Mouse (Mus musculus): Measurements from ENCODE around the gene Npas2. TPM values are rescaled to one million over a fixed set of nuclear protein-coding genes. Genes with fewer than 3 reads are reported as not detected.

Npas2 gene
- polyA plus RNA-seq, 1 experiment: 0.75 TPM

- Histone ChIP-seq H3K4me1 (ENCODE audit: control insufficient read depth, insufficient read depth, low read length) (no peaks in the 10 kb centered on the region), H3K27me3 (ENCODE audit: control insufficient read depth, insufficient read depth, low read length, poor library complexity, severe bottlenecking) (no peaks in the 10 kb centered on the region), H3K4me3 (ENCODE audit: low read depth, low read length) (no peak overlapping the region), H3K9ac (ENCODE audit: low read depth, poor library complexity, severe bottlenecking) (no peak overlapping the region), H3K36me3 (ENCODE audit: control insufficient read depth, insufficient read depth, low read length, poor library complexity, severe bottlenecking) (no peaks in the 10 kb centered on the region), H3K27ac (ENCODE audit: insufficient read depth, low read length) (no peak overlapping the region), H3K9me3 (replicated peaks; ENCODE audit: control insufficient read depth, insufficient read depth, low read length, poor library complexity, severe bottlenecking) (no peaks in the 10 kb centered on the region)
- TF ChIP-seq EP300 (IDR thresholded peaks at IDR 0.05; ENCODE audit: insufficient read depth, low read depth, low read length) (no peak), CTCF (IDR thresholded peaks at IDR 0.05; ENCODE audit: low read depth, low read length) (no peak), POLR2A (IDR thresholded peaks at IDR 0.05; ENCODE audit: insufficient read depth, low read length) (no peak)
Observed at GRCm38 (mm10) chr1:39260183-39260978, 66.8 kb downstream of the Npas2 start.

DNA sequence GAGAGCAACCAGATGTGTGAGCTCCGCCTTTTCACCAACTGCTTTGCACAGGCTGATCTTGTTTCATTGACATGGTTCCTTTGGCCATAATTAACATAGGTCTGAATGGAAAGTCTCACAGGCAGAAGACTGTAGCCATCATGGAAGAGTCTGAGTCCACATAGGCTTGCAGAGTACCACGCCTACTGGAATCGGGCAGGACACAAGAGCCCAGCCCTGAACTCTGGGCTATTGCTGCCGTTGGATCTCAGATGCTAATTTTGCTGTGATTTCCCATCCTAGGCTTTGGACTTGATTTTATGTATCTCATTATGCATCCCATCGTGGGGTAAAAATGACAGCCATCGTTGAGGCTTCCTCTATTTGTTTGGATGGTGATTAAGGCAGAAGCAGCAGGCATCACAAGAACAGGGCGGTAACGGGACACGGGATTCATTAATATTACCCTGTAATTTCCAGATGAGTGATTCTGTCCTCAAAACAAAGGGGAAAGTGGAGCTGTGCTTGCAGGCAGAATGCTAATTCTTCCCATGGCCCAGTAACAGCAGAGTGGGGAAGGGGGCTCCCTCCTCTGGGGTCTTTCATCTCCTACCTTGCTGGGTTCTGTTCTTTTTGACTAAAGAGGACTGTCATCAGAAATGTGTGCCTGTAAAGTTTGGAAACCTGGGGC, 73.4 kb downstream of the Npas2 start:
- Histone ChIP-seq H3K27ac (ENCODE audit: insufficient read depth, low read length) (no peak overlapping the region), H3K27me3 (ENCODE audit: control insufficient read depth, insufficient read depth, low read length, poor library complexity, severe bottlenecking) (no peaks in the 10 kb centered on the region; the same call in 1 of the 2 replicates), H3K9ac (ENCODE audit: low read depth, poor library complexity, severe bottlenecking) (no peak overlapping the region), H3K4me1 (ENCODE audit: control insufficient read depth, insufficient read depth, low read length) (no peaks in the 10 kb centered on the region), H3K9me3 (replicated peaks; ENCODE audit: control insufficient read depth, insufficient read depth, low read length, poor library complexity, severe bottlenecking) (no peaks in the 10 kb centered on the region; the same call in 1 of the 2 replicates), H3K4me3 (ENCODE audit: low read depth, low read length) (no peak overlapping the region), H3K36me3 (ENCODE audit: control insufficient read depth, insufficient read depth, low read length, poor library complexity, severe bottlenecking) (no peaks in the 10 kb centered on the region)
- TF ChIP-seq EP300 (IDR thresholded peaks at IDR 0.05; ENCODE audit: insufficient read depth, low read depth, low read length) (no peak), CTCF (IDR thresholded peaks at IDR 0.05; ENCODE audit: low read depth, low read length) (no peak), POLR2A (IDR thresholded peaks at IDR 0.05; ENCODE audit: insufficient read depth, low read length) (no peak)

DNA sequence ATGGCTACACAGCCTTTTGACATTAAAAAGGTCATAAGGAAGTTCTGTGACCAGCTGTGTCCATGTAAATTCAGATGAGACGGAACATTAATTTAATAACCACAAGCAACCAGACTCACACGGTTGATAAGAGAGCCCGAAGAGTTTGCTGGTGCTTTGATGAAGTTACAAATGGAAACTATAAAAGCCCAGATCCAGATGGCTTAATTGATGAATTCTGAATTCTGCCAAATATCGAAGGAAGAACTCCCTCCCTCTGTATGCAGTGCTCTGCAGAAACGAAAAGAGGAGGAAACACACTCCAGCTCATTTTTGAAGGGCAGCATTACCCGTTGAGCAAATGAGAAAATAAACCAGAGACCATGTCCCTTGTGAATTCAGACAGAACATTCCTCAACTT, 79.4 kb downstream of the Npas2 start:
- no peak for TF ChIP-seq EP300 (IDR thresholded peaks at IDR 0.05; ENCODE audit: insufficient read depth, low read depth, low read length)
- no peak for TF ChIP-seq CTCF (IDR thresholded peaks at IDR 0.05; ENCODE audit: low read depth, low read length)
- TF ChIP-seq POLR2A (IDR thresholded peaks at IDR 0.05; ENCODE audit: insufficient read depth, low read length): no peak

DNA sequence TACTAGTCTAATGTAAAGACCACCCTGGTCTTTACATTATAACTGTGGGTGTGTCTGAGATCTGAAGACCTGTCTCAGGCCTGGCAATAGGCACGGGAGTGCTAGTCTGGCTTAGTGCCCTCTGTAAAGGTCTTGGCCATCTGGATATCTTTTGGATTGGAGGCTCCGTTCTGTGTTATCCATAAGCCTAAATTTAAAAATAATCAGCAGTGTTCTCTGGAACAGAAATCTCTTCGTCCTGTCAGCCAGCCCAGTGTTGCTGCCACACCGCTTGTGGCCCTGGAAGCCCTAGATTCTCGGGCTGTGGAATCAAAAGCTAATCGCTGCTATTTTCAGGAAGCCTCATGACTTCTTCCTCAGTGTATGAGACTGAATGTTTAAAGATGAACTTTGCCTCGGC, 86.9 kb downstream of the Npas2 start:
- H3K9ac ChIP-seq (ENCODE audit: low read depth, poor library complexity, severe bottlenecking): no peak overlapping the region
- H3K27ac ChIP-seq (ENCODE audit: insufficient read depth, low read length): no peak overlapping the region
- TF ChIP-seq EP300 (IDR thresholded peaks at IDR 0.05; ENCODE audit: insufficient read depth, low read depth, low read length): no peak
- no peak for TF ChIP-seq POLR2A (IDR thresholded peaks at IDR 0.05; ENCODE audit: insufficient read depth, low read length)
- no peak overlapping the region for H3K4me3 ChIP-seq (ENCODE audit: low read depth, low read length)
- no peaks in the 10 kb centered on the region; the same call in 1 of the 2 replicates for H3K27me3 ChIP-seq (ENCODE audit: control insufficient read depth, insufficient read depth, low read length, poor library complexity, severe bottlenecking)
- no peaks in the 10 kb centered on the region for H3K9me3 ChIP-seq (replicated peaks; ENCODE audit: control insufficient read depth, insufficient read depth, low read length, poor library complexity, severe bottlenecking)
- H3K4me1 ChIP-seq (ENCODE audit: control insufficient read depth, insufficient read depth, low read length): no peaks in the 10 kb centered on the region
- H3K36me3 ChIP-seq (ENCODE audit: control insufficient read depth, insufficient read depth, low read length, poor library complexity, severe bottlenecking): no peaks in the 10 kb centered on the region

More for the DNA sequence above, 79.4 kb downstream of the Npas2 start:
- Histone ChIP-seq H3K4me3 (ENCODE audit: low read depth, low read length) (no peak overlapping the region), H3K4me1 (ENCODE audit: control insufficient read depth, insufficient read depth, low read length) (no peaks in the 10 kb centered on the region), H3K27me3 (ENCODE audit: control insufficient read depth, insufficient read depth, low read length, poor library complexity, severe bottlenecking) (no peaks in the 10 kb centered on the region), H3K27ac (ENCODE audit: insufficient read depth, low read length) (no peak overlapping the region), H3K36me3 (ENCODE audit: control insufficient read depth, insufficient read depth, low read length, poor library complexity, severe bottlenecking) (no peaks in the 10 kb centered on the region), H3K9ac (ENCODE audit: low read depth, poor library complexity, severe bottlenecking) (no peak overlapping the region), H3K9me3 (replicated peaks; ENCODE audit: control insufficient read depth, insufficient read depth, low read length, poor library complexity, severe bottlenecking) (no peaks in the 10 kb centered on the region)

DNA sequence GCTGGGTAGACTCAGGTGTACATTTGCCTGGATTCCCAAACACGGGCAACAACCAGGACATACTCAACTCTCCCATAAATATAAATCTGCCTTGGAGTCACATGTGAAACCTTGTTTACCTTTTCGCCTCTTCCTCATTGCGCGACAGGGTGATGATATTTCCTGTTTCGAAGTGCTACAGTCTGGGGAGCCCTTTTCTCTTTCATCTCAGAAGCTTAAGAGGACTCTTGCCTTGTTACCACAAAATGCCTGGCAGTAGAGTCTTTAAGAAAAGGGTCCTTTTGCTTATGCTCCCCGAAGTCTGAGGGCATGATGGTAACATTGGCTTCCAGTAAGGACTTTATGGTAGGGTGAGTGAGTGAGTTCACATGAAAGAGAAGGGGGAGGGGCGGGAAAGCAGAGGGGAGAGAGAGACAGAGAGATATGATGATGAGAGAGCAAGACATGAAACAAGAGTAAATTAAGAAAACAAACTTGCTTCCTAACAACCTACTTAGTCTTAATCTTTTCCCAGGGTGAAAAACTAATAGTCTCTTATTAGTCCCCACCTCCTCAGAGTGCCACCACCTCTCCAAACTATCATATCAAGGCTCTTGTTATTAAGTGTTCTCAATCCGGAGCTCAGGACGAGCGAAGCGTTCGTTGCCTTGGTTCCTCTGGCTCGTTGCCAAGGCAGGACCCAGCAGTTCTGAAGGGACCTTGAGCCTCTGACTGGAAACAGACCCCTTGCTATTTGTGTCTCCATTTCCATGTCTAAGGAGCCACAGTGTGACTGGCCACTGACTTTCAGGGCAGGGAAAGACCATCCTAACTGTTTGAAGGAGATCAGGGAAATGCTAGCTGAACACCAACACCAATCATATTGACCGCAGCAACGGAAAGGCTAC, 87.7 kb downstream of the Npas2 start:
- Histone ChIP-seq H3K9me3 (replicated peaks; ENCODE audit: control insufficient read depth, insufficient read depth, low read length, poor library complexity, severe bottlenecking) (no peaks in the 10 kb centered on the region), H3K4me3 (ENCODE audit: low read depth, low read length) (no peak overlapping the region), H3K4me1 (ENCODE audit: control insufficient read depth, insufficient read depth, low read length) (no peaks in the 10 kb centered on the region), H3K9ac (ENCODE audit: low read depth, poor library complexity, severe bottlenecking) (no peak overlapping the region), H3K36me3 (ENCODE audit: control insufficient read depth, insufficient read depth, low read length, poor library complexity, severe bottlenecking) (no peaks in the 10 kb centered on the region), H3K27ac (ENCODE audit: insufficient read depth, low read length) (no peak overlapping the region), H3K27me3 (ENCODE audit: control insufficient read depth, insufficient read depth, low read length, poor library complexity, severe bottlenecking) (no peaks in the 10 kb centered on the region; the same call in 1 of the 2 replicates)
- TF ChIP-seq EP300 (IDR thresholded peaks at IDR 0.05; ENCODE audit: insufficient read depth, low read depth, low read length): no peak
- no peak for TF ChIP-seq POLR2A (IDR thresholded peaks at IDR 0.05; ENCODE audit: insufficient read depth, low read length)
- TF ChIP-seq CTCF (IDR thresholded peaks at IDR 0.05; ENCODE audit: low read depth, low read length): no peak

All from ES-Bruce4 (cell line).